Mouse (Mus musculus) liver, postnatal 0 days (tissue): Measurements from ENCODE around the gene Ash1l.

ENCODE experiments used
- CTCF ChIP-seq: sonication (generic); IDR thresholded peaks from 2 replicates; pipeline ENCODE4 v1.5.1; 2016; ENCODE audit warnings: antibody characterized with exemption, low read depth
- EP300 ChIP-seq: IDR thresholded peaks from 2 replicates; pipeline ENCODE4 v1.6.1; 2016; ENCODE audit warnings: antibody characterized with exemption, low read depth, mild to moderate bottlenecking

DNA sequence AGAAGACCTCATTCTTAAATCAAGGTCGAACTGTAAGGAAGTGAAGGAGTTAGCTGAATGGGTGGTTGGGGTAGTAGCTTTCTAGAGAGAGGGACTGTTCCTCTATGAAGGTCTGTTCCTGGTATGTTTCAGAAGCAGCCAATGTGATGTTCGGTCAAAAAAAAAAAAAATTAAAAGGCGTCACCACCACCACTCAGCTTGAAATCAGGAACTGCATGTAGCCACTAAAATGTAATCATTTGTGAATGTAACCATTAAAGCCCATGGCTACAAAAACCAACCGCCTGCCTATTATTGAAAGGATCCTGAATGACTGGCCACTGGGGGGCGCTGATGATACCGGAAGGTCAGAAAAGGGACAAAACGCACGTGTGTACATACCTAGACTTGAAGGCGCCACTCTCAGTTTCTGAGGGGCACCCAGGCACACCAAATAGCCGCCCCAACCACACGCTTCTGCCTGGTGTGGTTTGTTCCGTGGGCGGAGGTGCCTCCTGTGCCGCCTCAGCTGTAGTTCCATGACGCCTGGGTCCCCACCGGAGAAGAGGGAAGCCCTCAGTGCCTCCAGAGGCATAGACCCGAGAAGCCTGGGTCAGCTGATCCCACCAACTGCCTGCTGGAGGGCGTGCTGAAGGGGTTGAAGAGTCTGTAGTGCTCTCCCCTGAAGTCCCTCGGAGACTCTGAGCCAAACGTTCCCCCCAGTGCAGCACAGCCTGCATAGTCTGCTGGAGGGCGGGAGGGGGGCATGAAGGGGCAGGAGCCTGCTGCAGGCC lies 137.1 kb downstream of the Ash1l start:
- peak; percentile 86 for TF ChIP-seq CTCF
- TF ChIP-seq EP300 = no peak
